Mouse (Mus musculus): ENCODE data around the gene Olfr370.

DNA sequence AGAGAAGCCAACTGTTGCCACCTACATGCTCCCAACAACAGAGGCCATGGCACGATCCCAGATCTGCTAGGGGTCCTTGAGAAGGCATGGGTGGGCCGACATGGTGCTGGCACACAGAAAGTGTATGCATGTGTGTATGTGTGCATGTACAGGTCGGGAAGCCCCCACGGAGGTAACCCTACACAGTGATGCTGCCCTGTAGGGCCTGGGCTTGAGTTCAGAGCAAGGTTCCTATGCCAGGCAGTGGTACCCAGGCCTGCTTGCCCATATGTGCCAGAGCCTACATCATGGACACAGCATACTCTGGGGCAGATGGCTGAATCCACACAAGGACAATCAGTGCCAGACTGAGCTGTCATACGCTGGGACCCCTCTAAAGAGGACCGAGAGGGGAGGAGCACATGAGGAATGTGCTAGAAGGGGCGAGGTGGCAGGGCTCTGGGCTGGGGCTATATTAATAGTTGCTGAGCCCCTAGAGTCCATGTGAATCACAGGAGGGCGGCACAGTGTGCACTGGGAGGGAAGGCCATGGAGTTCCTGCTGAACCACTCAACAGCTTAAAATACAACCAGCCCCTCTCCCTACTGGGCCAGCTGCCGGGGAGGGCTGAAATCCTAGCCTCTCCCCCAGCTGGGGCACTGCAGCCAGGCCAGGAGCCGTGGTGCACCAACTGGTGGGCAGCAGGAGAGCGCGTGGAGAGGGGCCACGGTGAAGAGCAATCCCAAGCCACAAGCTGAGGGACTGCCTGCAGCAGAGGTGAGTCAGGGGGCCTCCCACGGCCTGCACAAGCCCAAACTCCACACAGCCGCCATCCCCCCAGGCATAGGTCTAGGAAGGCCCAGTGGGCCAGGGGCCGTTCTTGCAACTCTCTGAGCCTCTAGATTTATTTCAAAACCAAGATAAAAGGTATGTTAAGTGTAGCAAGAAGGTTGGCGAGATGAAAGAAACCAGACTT is 40.3 kb downstream of the Olfr370 start:
- no peak for TF ChIP-seq CTCF (IDR thresholded peaks at IDR 0.05; ENCODE audit: low read depth)
- TF ChIP-seq EP300 (IDR thresholded peaks at IDR 0.05; ENCODE audit: low read depth), result no peak
